Mouse (Mus musculus) heart, adult 2 months (tissue): ENCODE data around the gene Tnfrsf11a.

ENCODE experiments used
- CTCF ChIP-seq: fragments of 200-600 bp; IDR thresholded peaks from 2 replicates; pipeline ENCODE4 v1.8.1; 2022; ENCODE audit warnings: antibody characterized with exemption, mild to moderate bottlenecking, moderate library complexity
- POLR2A ChIP-seq: fragments of 200-500 bp; IDR thresholded peaks from 2 replicates; pipeline ENCODE4 v1.6.1; 2011; ENCODE audit warnings: mild to moderate bottlenecking, low read depth, low read length, control low read depth; ENCODE audit not compliant: insufficient read depth

DNA sequence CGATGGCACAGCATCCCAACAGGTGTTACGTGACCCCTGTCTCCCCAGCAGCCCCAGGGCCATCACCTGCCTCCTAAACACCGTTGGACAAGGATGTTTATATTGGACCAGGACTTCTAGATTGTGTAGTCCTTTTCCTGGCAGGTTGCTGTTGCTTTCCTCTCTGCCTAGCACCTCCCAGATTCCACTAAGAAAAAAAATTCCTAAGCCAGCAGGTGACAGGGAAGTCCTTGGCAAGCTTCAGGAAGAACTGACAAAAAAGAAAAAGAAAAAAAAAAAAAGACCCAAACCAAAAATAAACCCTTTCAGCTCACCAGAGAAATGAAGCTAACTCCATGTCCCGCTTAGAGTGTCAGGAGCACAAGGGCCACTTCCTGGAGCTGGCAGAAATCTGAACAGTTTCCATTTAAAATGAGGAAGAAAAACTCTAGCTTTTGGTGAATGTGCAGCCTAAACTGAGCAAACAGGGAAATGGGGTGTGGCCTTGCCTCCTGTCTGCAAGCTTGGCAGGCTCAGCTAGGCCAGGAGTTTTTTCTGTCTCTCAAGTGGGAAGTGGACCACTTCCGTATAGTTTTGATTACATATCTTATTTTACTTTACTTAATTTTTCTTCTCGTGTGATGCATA lies 6.3 kb downstream of the Tnfrsf11a start:
- TF ChIP-seq POLR2A (no peak), CTCF (no peak)
